Mouse (Mus musculus) C2C12 (cell line): ENCODE results near the gene Psma4. TPM values are rescaled to one million over a fixed set of nuclear protein-coding genes. Genes with fewer than 3 reads are reported as not detected.

Experiments
- H3K27me3 ChIP-seq: one replicate; pipeline ENCODE4 v1.6.1; 2011; ENCODE audit not compliant: control insufficient read depth, insufficient read depth, insufficient read length
- H3K36me3 ChIP-seq: one replicate; pipeline ENCODE4 v1.6.1; 2011; ENCODE audit not compliant: control insufficient read depth, insufficient read depth
- H3K4me3 ChIP-seq: one replicate; pipeline ENCODE4 v1.5.1; 2011; ENCODE audit warnings: mild to moderate bottlenecking, control low read depth; ENCODE audit not compliant: poor library complexity, insufficient read depth, severe bottlenecking
- H3K79me2 ChIP-seq: one replicate; pipeline ENCODE4 v1.6.1; 2011; ENCODE audit not compliant: control insufficient read depth, insufficient read depth
- H3K79me3 ChIP-seq: one replicate; pipeline ENCODE4 v1.6.1; 2011; ENCODE audit warnings: low read depth, control low read depth
- H3ac ChIP-seq: one replicate; pipeline ENCODE3; 2011; ENCODE audit warnings: low read depth; ENCODE audit not compliant: control insufficient read depth, insufficient read length
- CEBPB ChIP-seq: IDR thresholded peaks from one replicate; pipeline ENCODE4 v1.6.1; 2011; ENCODE audit warnings: low read depth, mild to moderate bottlenecking, control low read depth, moderate library complexity
- CTCF ChIP-seq: IDR thresholded peaks from one replicate; pipeline ENCODE4 v1.5.1; 2011; ENCODE audit not compliant: control insufficient read depth, insufficient read depth, insufficient read length
- FOSL1 ChIP-seq: IDR thresholded peaks from one replicate; pipeline ENCODE4 v1.8.0; 2011; ENCODE audit warnings: mild to moderate bottlenecking, low read length; ENCODE audit not compliant: poor library complexity, insufficient read depth, severe bottlenecking
- MAX ChIP-seq: IDR thresholded peaks from one replicate; pipeline ENCODE4 v1.6.1; 2011; ENCODE audit warnings: mild to moderate bottlenecking, control low read depth
- MYOD1 ChIP-seq: IDR thresholded peaks from one replicate; pipeline ENCODE4 v1.6.1; 2011; ENCODE audit warnings: low read depth; ENCODE audit not compliant: control insufficient read depth, insufficient read length
- MYOG ChIP-seq: IDR thresholded peaks from one replicate; pipeline ENCODE4 v1.6.1; 2011; ENCODE audit not compliant: control insufficient read depth, insufficient read length; ENCODE audit errors: extremely low read depth
- USF1 ChIP-seq: IDR thresholded peaks from one replicate; pipeline ENCODE4 v1.6.1; 2011; ENCODE audit warnings: low read depth, mild to moderate bottlenecking, control low read depth, moderate library complexity
- long read RNA-seq, 2 experiments: library from polyadenylated mRNA; unstranded; transcript quantifications; one replicate each; pipeline ENCODE4 v2.0.0; 2019 to 2020
- polyA plus RNA-seq: library from polyadenylated mRNA; unstranded; fragments of >200 nt; fragmentation: generic; extraction: Trizol; gene quantifications from one replicate; pipeline ENCODE4 v1.2.1, GENCODE M21; 2012; ENCODE audit warnings: missing spikeins

Gene Psma4
- 211 TPM for polyA plus RNA-seq
- long read RNA-seq, experiment 1, transcript Psma4-201 (9 exons, 1,165 nt), result major isoform, 114 of 134 reads
- long read RNA-seq, experiment 1, partial matches to known transcripts, result 12 of 134 reads
- long read RNA-seq, experiment 1, other reads (novel, unspliced or antisense), result 7 of 134 reads
- long read RNA-seq, experiment 2, transcript Psma4-201 (9 exons, 1,165 nt), result major isoform, 85 of 96 reads
- long read RNA-seq, experiment 2, partial matches to known transcripts, result 3 of 96 reads
- long read RNA-seq, experiment 2, other reads (novel, unspliced or antisense), result 8 of 96 reads

DNA sequence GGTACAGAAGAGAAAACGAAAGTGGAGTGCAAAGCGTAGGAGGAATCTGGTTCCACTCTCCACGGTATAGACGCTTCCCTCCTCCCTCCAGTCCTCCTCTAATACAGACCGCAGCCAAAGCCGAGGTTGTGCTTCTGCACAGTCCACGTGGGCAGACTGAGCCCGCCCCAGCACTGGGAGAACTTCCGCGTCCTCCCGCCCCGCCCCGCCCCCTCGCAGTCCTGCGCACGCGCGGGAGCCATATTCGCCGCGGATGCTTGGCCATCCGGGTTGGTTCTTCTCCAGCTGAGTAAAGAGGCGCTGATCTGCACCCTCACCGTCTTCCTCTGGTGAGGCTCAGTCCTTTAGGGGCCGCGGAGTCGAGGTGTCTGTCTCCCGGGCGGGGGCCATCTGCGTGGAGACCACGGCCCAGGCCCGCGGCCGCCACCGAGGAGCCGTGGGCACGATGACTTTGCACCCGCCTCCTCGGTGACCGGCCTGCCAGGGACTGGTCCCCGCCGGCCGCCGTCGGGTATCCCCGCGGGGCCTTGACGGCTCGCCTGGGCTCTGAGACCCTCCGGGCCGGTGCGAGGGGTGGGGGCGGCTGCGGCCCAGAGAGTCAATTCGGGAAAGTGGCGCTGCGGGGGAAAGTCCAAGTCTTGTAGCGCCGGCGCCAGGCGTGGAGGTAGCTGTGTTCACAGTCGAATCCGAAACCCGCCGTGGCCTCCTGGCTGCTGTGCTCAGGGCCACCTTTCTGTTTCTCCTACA lies at the start of gene Psma4, which contains the start of gene AY074887:
TSS of gene Psma4 (plus strand) at position 216 of the 747 bp plus-strand sequence.
TSS of gene AY074887 (minus strand) at position 424 of the 747 bp plus-strand sequence.
- H3ac ChIP-seq, result peak within 1 kb of the TSS; percentile 91
- TF ChIP-seq CEBPB (no peak), MAX (peak; percentile 90), USF1 (peak; percentile 85), MYOD1 (no peak), MYOG (no peak)

DNA sequence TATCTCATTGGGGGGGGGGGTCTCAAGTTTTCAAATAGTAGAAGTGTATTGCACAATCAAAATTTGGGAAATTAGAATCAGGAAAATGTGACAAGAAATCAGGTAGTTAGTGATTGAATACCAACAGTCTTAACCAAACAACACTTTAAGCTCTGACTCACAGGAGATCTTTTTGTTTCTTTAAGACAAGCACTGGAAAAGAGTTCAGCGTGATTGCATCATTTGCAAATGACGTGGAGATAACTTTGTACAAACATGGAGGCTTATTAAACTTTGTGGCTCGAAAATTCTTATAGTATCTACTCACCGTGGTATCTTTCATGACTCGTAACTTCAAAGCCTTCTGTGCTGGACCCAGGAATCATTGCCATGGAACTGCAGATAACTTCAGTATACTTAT lies 41.1 kb upstream of the Psma4 start:
- Histone ChIP-seq H3K27me3 (no peaks in the 10 kb centered on the region), H3K4me3 (no peak overlapping the region), H3ac (no peak overlapping the region), H3K79me3 (no peaks in the 10 kb centered on the region), H3K79me2 (no peaks in the 10 kb centered on the region), H3K36me3 (peaks cover 66% of the 10 kb centered on the region)
- TF ChIP-seq MAX (no peak), CEBPB (peak; percentile 84)

More for the DNA sequence above, at the start of gene Psma4, which contains the start of gene AY074887:
- Histone ChIP-seq H3K4me3 (peak within 1 kb of the TSS; percentile 78), H3K79me2 (peaks cover 37% of the 10 kb centered on the region), H3K27me3 (no peaks in the 10 kb centered on the region), H3K79me3 (peaks cover 25% of the 10 kb centered on the region), H3K36me3 (peaks cover 34% of the 10 kb centered on the region)

DNA sequence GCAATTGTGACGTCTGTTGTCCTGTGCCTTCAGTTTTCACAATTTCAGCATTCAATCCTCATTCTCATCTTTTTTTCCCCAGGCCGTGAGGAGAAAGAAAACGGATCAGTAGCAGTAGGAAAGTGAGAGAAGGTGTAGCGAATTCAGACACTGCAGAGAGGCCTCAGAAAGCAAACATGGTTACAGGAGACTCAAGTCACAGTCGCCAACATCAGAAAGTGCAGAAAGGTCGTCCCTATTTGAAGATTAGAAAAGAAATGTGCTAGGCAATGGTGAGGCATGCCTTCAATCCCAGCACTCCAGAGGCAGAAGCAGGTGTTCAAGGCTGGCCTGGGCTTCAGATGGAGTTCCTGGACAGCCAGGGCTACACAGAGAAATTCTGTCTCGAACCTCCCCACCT lies 35.0 kb upstream of the Psma4 start:
- Histone ChIP-seq H3K79me2 (no peaks in the 10 kb centered on the region), H3K27me3 (no peaks in the 10 kb centered on the region), H3ac (no peak overlapping the region), H3K79me3 (no peaks in the 10 kb centered on the region), H3K4me3 (no peak overlapping the region), H3K36me3 (peaks cover 20% of the 10 kb centered on the region)
- TF ChIP-seq MAX (no peak), USF1 (no peak), CEBPB (no peak), FOSL1 (no peak), MYOG (no peak), MYOD1 (no peak), CTCF (no peak)

DNA sequence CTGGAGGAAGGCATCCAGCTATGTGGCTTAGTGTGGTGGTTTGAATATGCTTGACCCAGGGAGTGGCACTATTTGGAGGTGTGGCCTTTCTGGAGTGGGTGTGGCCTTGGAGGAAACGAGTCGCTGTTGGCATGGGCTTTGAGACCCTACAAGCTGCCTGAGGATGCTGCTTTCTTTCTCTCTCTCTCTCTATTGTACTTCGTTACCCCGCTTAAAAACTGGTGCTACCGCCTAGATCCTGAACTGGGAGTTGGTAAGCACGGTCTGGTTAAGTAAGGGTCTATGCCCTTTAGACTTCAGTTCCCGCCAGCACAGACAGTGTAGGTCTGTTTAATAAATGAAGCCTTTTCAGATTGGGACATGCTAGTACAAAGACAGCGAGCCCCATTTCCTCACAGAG lies 34.2 kb upstream of the Psma4 start:
- Histone ChIP-seq H3K4me3 (no peak overlapping the region), H3K79me3 (no peaks in the 10 kb centered on the region), H3K27me3 (no peaks in the 10 kb centered on the region), H3ac (no peak overlapping the region), H3K36me3 (peaks cover 12% of the 10 kb centered on the region), H3K79me2 (no peaks in the 10 kb centered on the region)
- TF ChIP-seq CEBPB (no peak), MYOG (no peak), CTCF (no peak), USF1 (no peak), MAX (no peak), FOSL1 (no peak), MYOD1 (no peak)

DNA sequence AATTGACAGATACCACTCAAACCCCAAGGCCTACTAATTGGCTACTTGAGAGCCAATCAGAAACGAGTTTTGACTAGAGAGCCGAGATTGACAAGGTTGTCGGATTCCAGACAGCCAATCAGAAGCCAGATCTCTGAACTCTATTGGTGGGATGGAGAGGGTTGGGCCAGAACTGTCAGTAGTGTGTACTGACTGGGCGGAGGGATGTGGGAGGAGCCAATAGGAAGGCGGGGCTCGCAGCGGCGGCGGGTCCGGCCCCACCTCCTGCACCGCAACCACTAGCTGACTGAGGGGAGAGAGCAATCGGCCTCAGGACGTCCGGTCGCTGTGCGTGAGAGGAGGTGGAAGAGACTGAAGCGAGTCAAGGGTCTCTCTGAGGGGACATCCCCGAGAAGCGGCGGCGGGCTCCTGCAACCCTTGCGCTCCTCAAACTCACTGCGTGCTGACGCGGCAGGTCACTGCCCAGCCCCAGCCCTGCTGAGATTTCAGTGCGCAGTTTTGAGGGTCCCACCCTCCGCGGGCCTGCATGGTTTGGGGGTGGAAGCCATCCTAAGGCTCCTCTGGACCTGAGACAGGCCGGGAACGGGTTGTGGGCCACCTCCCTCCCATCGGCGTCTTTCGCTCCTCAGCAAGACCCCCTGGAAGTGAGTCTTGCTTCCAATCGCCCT lies 33.4 kb upstream of the Psma4 start, which contains the start of gene Hykk:
TSS of gene Hykk (plus strand) at position 274 of the 668 bp plus-strand sequence.
- Histone ChIP-seq H3K79me3 (no peaks in the 10 kb centered on the region), H3K4me3 (no peak within 1 kb of the TSS), H3ac (no peak within 1 kb of the TSS), H3K79me2 (no peaks in the 10 kb centered on the region), H3K27me3 (no peaks in the 10 kb centered on the region), H3K36me3 (peaks cover 12% of the 10 kb centered on the region)
- TF ChIP-seq CTCF (no peak), MYOG (no peak), FOSL1 (no peak), MAX (no peak), MYOD1 (no peak), CEBPB (no peak), USF1 (no peak)

DNA sequence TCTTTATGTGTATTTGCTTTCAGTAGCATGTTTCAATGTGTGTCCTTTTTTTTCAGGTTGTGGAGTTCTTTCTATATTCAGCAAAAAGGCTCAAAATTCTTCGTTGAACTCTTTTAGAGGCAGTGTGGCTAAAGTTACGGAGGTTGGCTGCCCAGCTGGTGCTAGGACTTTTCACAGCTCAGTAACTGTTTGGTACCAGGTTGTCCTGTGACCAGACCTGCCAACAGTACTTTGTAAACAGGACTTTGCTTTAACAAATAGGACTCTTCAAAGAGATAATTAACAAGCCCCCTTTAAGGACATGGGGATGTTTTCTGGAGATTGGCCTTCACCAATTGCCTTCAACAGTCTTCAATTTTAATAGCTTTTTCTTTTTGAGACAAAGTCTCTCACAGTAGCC lies 32.4 kb upstream of the Psma4 start:
- TF ChIP-seq CTCF, result no peak
- no peak for TF ChIP-seq MYOD1
- TF ChIP-seq CEBPB, result no peak
- TF ChIP-seq MYOG, result no peak
- no peak for TF ChIP-seq FOSL1
- TF ChIP-seq USF1, result no peak
- no peak for TF ChIP-seq MAX
- Histone ChIP-seq H3K36me3 (peaks cover 2% of the 10 kb centered on the region), H3K79me2 (no peaks in the 10 kb centered on the region), H3K79me3 (no peaks in the 10 kb centered on the region), H3ac (no peak overlapping the region), H3K4me3 (no peak overlapping the region), H3K27me3 (no peaks in the 10 kb centered on the region)
